In genomic region chr15:99505324-99506095, GRCm38 (mm10) we compare ENCODE assay signal across 12 mouse cellular contexts. TPM values are rescaled to one million over a fixed set of nuclear protein-coding genes. Genes with fewer than 3 reads are reported as not detected.
DNase-seq lines count a peak whose midpoint lies in the region; ATAC-seq lines count a peak whose summit lies in the region.
"Had no signal": no experiment of that assay in that cellular context is flagged by ENCODE, and none has a peak within 500 bp of the region (broad histone marks: within the 10 kb centered on the region; RNA-seq: fewer than 3 reads in every experiment).

No protein-coding gene starts in this region.

- DNase-seq in heart, postnatal 14 days, result no peak
- peak; percentile 56 for DNase-seq in ovary, adult 18-20 months (ENCODE audit: low spot score)
- DNase-seq in ovary, postnatal 10 days (ENCODE audit: low spot score), result no peak
- peak; percentile 76 to 88 for DNase-seq in lung, adult 18-20 months
- DNase-seq in frontal cortex, postnatal 36 days (ENCODE audit: low spot score in 2 of 2), result no peak
- DNase-seq in right cerebral cortex, adult 2 months (ENCODE audit: low spot score in 2 of 2), result no peak
- DNase-seq: thymus, postnatal 36 days had no signal

- no peak overlapping the region for H3K27ac ChIP-seq in heart, embryonic 12.5 days (ENCODE audit: poor library complexity, severe bottlenecking)
- peak overlapping the region; percentile 21; the same call in 1 of the 2 replicates for H3K27ac ChIP-seq in stomach, embryonic 14.5 days (ENCODE audit: low read length)
- H3K27ac ChIP-seq: hindbrain, embryonic 14.5 days had no signal

- peaks cover 35% of the 10 kb centered on the region for H3K4me1 ChIP-seq in heart, embryonic 12.5 days (replicated peaks)
- H3K4me1 ChIP-seq in stomach, embryonic 14.5 days (ENCODE audit: control insufficient read depth, insufficient read depth, low read length), result peaks cover 29% of the 10 kb centered on the region

- peaks cover 90% of the 10 kb centered on the region for H3K27me3 ChIP-seq in heart, embryonic 12.5 days (replicated peaks)
- H3K27me3 ChIP-seq in stomach, embryonic 14.5 days (ENCODE audit: control insufficient read depth, insufficient read depth, low read length), result no peaks in the 10 kb centered on the region

- no peaks in the 10 kb centered on the region for H3K36me3 ChIP-seq in heart, embryonic 12.5 days
- no peaks in the 10 kb centered on the region for H3K36me3 ChIP-seq in stomach, embryonic 14.5 days (ENCODE audit: control insufficient read depth, insufficient read depth, low read length)

- no peaks in the 10 kb centered on the region for H3K9me3 ChIP-seq in heart, embryonic 12.5 days (replicated peaks)
- no peaks in the 10 kb centered on the region for H3K9me3 ChIP-seq in stomach, embryonic 14.5 days (ENCODE audit: control insufficient read depth, low read depth, low read length)

- intact Hi-C loops in heart, postnatal 14 days (cut with DNase I), result no loop called here

- ATAC-seq in heart, embryonic 12.5 days (ENCODE audit: insufficient number of reproducible peaks, low FRiP score), result peak; percentile 40; the same call in 1 of the 2 replicates
- ATAC-seq in stomach, embryonic 14.5 days (ENCODE audit: insufficient number of reproducible peaks, insufficient read depth, low FRiP score, low read depth), result no peak; the same call in 1 of the 2 replicates
- ATAC-seq: forebrain, embryonic 16.5 days had no signal

- H3K4me3 ChIP-seq in heart, embryonic 12.5 days, result no peak overlapping the region
- H3K4me3 ChIP-seq in stomach, embryonic 14.5 days (ENCODE audit: low read depth, low read length), result no peak overlapping the region
- H3K4me3 ChIP-seq: myocyte had no signal

- H3K9ac ChIP-seq in heart, embryonic 12.5 days, result no peak overlapping the region
- H3K9ac ChIP-seq in stomach, embryonic 14.5 days (replicated peaks; ENCODE audit: low read depth, low read length), result no peak overlapping the region
- H3K9ac ChIP-seq: hindbrain, embryonic 14.5 days had no signal

- H3K4me2 ChIP-seq in heart, embryonic 12.5 days, result no peak overlapping the region
- H3K4me2 ChIP-seq in stomach, embryonic 14.5 days (replicated peaks; ENCODE audit: low read depth, low read length), result no peak overlapping the region
- H3K4me2 ChIP-seq: hindbrain, embryonic 14.5 days had no signal

- 63% methylated on average over 15 of the region's 15 CpGs for WGBS in heart, embryonic 12.5 days
- 59% methylated on average over 15 of the region's 15 CpGs for WGBS in stomach, embryonic 14.5 days

RNA-seq across cellular contexts. Expression of gene Faim2, which starts 22.5 kb away (rescaled TPM):
- 0.09 and 0.15 TPM in 2 replicates for polyA plus RNA-seq in heart, embryonic 12.5 days (2016; fragmentation: Nextera tagmentation; extraction: Ambion mirVana)
- under 1 TPM; 0.12 to 0.74 TPM for total RNA-seq in heart, postnatal 14 days (2021)
- polyA plus RNA-seq in stomach, embryonic 14.5 days (2014; fragmentation: Nextera tagmentation; extraction: Ambion mirVana), result 0.29 and 0.42 TPM in 2 replicates

RNA-seq across cellular contexts. Expression of gene Bcdin3d, which starts 31.0 kb away (rescaled TPM):
- polyA plus RNA-seq in heart, embryonic 12.5 days (2016; fragmentation: Nextera tagmentation; extraction: Ambion mirVana), result 11.3 and 12.2 TPM in 2 replicates
- total RNA-seq in heart, postnatal 14 days (2021), result 1 to 10 TPM; 3.9 to 4.9 TPM
- 12.9 and 16.7 TPM in 2 replicates for polyA plus RNA-seq in stomach, embryonic 14.5 days (2014; fragmentation: Nextera tagmentation; extraction: Ambion mirVana)

RNA-seq across cellular contexts. Expression of gene Nckap5l, which starts 48.0 kb away (rescaled TPM):
- 11.4 and 12.0 TPM in 2 replicates for polyA plus RNA-seq in heart, embryonic 12.5 days (2016; fragmentation: Nextera tagmentation; extraction: Ambion mirVana)
- 10 to 100 TPM; 11.2 to 13.6 TPM for total RNA-seq in heart, postnatal 14 days (2021)
- 8.9 and 9.3 TPM in 2 replicates for polyA plus RNA-seq in stomach, embryonic 14.5 days (2014; fragmentation: Nextera tagmentation; extraction: Ambion mirVana)

Comparison
In these comparisons a context has a peak if more than half of its experiments do, and no peak if none do; other contexts are left out.
1. DNase-seq: peak in ovary, adult 18-20 months (single experiment) and lung, adult 18-20 months (2 of 2); none in heart, postnatal 14 days (0 of 2), ovary, postnatal 10 days (single experiment), frontal cortex, postnatal 36 days (0 of 2) and right cerebral cortex, adult 2 months (0 of 2).